Mouse (Mus musculus) liver, embryonic 14.5 days (tissue): ENCODE data around the gene Kif6. TPM values are rescaled to one million over a fixed set of nuclear protein-coding genes. Genes with fewer than 3 reads are reported as not detected.
A peak's percentile ranks its signal among the peaks of the same experiment; 100 is the strongest.

Source experiments
- ATAC-seq: fragments of 200-750 bp; cut with Nextera tagmentation; 2 replicates; pipeline ENCODE4 v1.8.0; 2017; ENCODE audit warnings: moderate number of reproducible peaks, mild to moderate bottlenecking, moderate library complexity; ENCODE audit not compliant: insufficient read depth
- DNase-seq, 3 experiments: peaks; one replicate each; pipeline ENCODE4 v3.0.0-alpha.2; 2012 to 2013; ENCODE audit warnings: low read depth in 3 of 3, low spot score in 3 of 3
- H3K27ac ChIP-seq: fragments of 300-500 bp; sonication (generic); 2 replicates; pipeline ENCODE4 v1.5.1; 2014; ENCODE audit warnings: moderate library complexity, mild to moderate bottlenecking, control low read depth, inconsistent platforms
- H3K27me3 ChIP-seq: fragments of 300-500 bp; sonication (generic); 2 replicates; pipeline ENCODE4 v1.6.1; 2014; ENCODE audit warnings: mild to moderate bottlenecking, low read length, moderate library complexity; ENCODE audit not compliant: control insufficient read depth, insufficient read depth
- H3K36me3 ChIP-seq: fragments of 300-500 bp; sonication (generic); replicated peaks from 2 replicates; pipeline ENCODE4 v1.6.1; 2014; ENCODE audit warnings: low read depth; ENCODE audit not compliant: control insufficient read depth, insufficient read depth
- H3K4me1 ChIP-seq, 2 experiments: fragments of 200-500 bp in 1 of 2; fragments of 300-500 bp in 1 of 2; sonication (generic) in 1 of 2; replicated peaks; 2 replicates each; pipeline ENCODE4 v1.6.1; 2012 to 2014; ENCODE audit warnings: antibody characterized with exemption in 1 of 2, inconsistent platforms in 1 of 2, low read length in 1 of 2; ENCODE audit not compliant: control insufficient read depth in 2 of 2, insufficient read depth in 2 of 2
- H3K4me2 ChIP-seq: fragments of 300-500 bp; sonication (generic); 2 replicates; pipeline ENCODE4 v1.6.1; 2014; ENCODE audit warnings: low read depth, mild to moderate bottlenecking, control low read depth, moderate library complexity
- H3K4me3 ChIP-seq, 2 experiments: fragments of 200-500 bp in 1 of 2; fragments of 300-500 bp in 1 of 2; sonication (generic) in 1 of 2; 2 replicates each; pipeline ENCODE4 v1.5.1; 2012 to 2014; ENCODE audit warnings: low read depth in 2 of 2, low read length in 2 of 2, mild to moderate bottlenecking in 2 of 2, control low read depth in 1 of 2, inconsistent platforms in 1 of 2, moderate library complexity in 1 of 2; ENCODE audit not compliant: insufficient read depth in 1 of 2
- H3K9ac ChIP-seq: fragments of 300-500 bp; sonication (generic); replicated peaks from 2 replicates; pipeline ENCODE4 v1.6.1; 2014; ENCODE audit warnings: mild to moderate bottlenecking, control low read depth, moderate library complexity
- H3K9me3 ChIP-seq: fragments of 300-500 bp; sonication (generic); 2 replicates; pipeline ENCODE4 v1.6.1; 2016; ENCODE audit warnings: low read length, mixed read lengths; ENCODE audit not compliant: control insufficient read depth
- CTCF ChIP-seq: IDR thresholded peaks from 2 replicates; pipeline ENCODE4 v1.5.1; 2016; ENCODE audit warnings: antibody characterized with exemption, low read depth, control low read depth
- EP300 ChIP-seq: IDR thresholded peaks from 2 replicates; pipeline ENCODE4 v1.6.1; 2016; ENCODE audit warnings: antibody characterized with exemption, low read depth
- WGBS: fragments of 180-500 bp; shearing (Covaris S2); extraction: QIAGEN DNeasy Blood & Tissue Kit; methylation state at CpG from one replicate; pipeline ENCODE4 v1.1.7; 2014; ENCODE audit not compliant: insufficient replicate concordance; 5-methylcytosine and 5-hydroxymethylcytosine counted together
- polyA plus RNA-seq, 2 experiments: library from polyadenylated mRNA; depleted of rRNA in 1 of 2; stranded (reverse) in 1 of 2; unstranded in 1 of 2; fragments of >200 nt; fragmentation: Nextera tagmentation in 1 of 2; extraction: Ambion mirVana in 1 of 2; gene quantifications; 2 replicates each; pipeline versions ENCODE4 v1.2.1 to v1.2.3; 2012 to 2014

Gene Kif6
- polyA plus RNA-seq, 2 experiments = 0.06 TPM; not detected in 1

- no peak for DNase-seq
- ATAC-seq = no peak
- H3K36me3 ChIP-seq = no peaks in the 10 kb centered on the region
- no peak overlapping the region for H3K4me2 ChIP-seq
- WGBS = 49% methylated on average over 7 of the region's 7 CpGs
- no peak overlapping the region for H3K9ac ChIP-seq
- H3K4me1 ChIP-seq = no peaks in the 10 kb centered on the region
- TF ChIP-seq CTCF (no peak), EP300 (no peak)
- H3K27me3 ChIP-seq = no peaks in the 10 kb centered on the region
- no peak overlapping the region for H3K4me3 ChIP-seq
- no peaks in the 10 kb centered on the region for H3K9me3 ChIP-seq
- H3K27ac ChIP-seq = no peak overlapping the region
Observed at GRCm38 (mm10) chr17:49788187-49788974, 173.4 kb downstream of the Kif6 start.

- Histone ChIP-seq H3K27ac (no peak overlapping the region), H3K4me3 (no peak overlapping the region), H3K36me3 (no peaks in the 10 kb centered on the region), H3K4me2 (no peak overlapping the region), H3K27me3 (no peaks in the 10 kb centered on the region), H3K9me3 (no peaks in the 10 kb centered on the region), H3K4me1 (no peaks in the 10 kb centered on the region), H3K9ac (no peak overlapping the region)
- DNase-seq = no peak
- TF ChIP-seq CTCF (no peak), EP300 (no peak)
- WGBS = 66% methylated on average over 5 of the region's 5 CpGs
- ATAC-seq = no peak
Observed at GRCm38 (mm10) chr17:49791546-49791945, 176.6 kb downstream of the Kif6 start.

GRCm38 (mm10) chr17:49792217-49792743, 177.3 kb downstream of the Kif6 start:
- 70% methylated on average over 10 of the region's 10 CpGs for WGBS
- DNase-seq (no peak), ATAC-seq (no peak)
- H3K9me3 ChIP-seq = no peaks in the 10 kb centered on the region
- no peak overlapping the region for H3K4me2 ChIP-seq
- no peak overlapping the region for H3K4me3 ChIP-seq
- no peak overlapping the region for H3K27ac ChIP-seq
- no peaks in the 10 kb centered on the region for H3K4me1 ChIP-seq
- TF ChIP-seq EP300 (no peak), CTCF (no peak)
- H3K9ac ChIP-seq = no peak overlapping the region
- H3K27me3 ChIP-seq = no peaks in the 10 kb centered on the region
- H3K36me3 ChIP-seq = no peaks in the 10 kb centered on the region

GRCm38 (mm10) chr17:49792946-49793345, 178.0 kb downstream of the Kif6 start:
- Histone ChIP-seq H3K9ac (no peak overlapping the region), H3K27ac (no peak overlapping the region), H3K4me2 (no peak overlapping the region), H3K4me1 (no peaks in the 10 kb centered on the region), H3K9me3 (no peaks in the 10 kb centered on the region), H3K27me3 (no peaks in the 10 kb centered on the region), H3K4me3 (no peak overlapping the region), H3K36me3 (no peaks in the 10 kb centered on the region)
- ATAC-seq (no peak), DNase-seq (no peak)
- TF ChIP-seq EP300 (no peak), CTCF (no peak)
- 75% methylated on average over 1 of the region's 1 CpGs for WGBS

GRCm38 (mm10) chr17:49793965-49794364, 179.0 kb downstream of the Kif6 start:
- WGBS = 67% methylated on average over 3 of the region's 3 CpGs
- no peak overlapping the region for H3K4me3 ChIP-seq
- no peak overlapping the region for H3K27ac ChIP-seq
- DNase-seq = no peak
- no peaks in the 10 kb centered on the region for H3K27me3 ChIP-seq
- no peaks in the 10 kb centered on the region for H3K9me3 ChIP-seq
- no peaks in the 10 kb centered on the region for H3K4me1 ChIP-seq
- TF ChIP-seq CTCF = peak; percentile 20; the same call in 1 of the 2 replicates
- TF ChIP-seq EP300 = no peak
- H3K4me2 ChIP-seq = no peak overlapping the region
- ATAC-seq = no peak
- H3K9ac ChIP-seq = no peak overlapping the region
- no peaks in the 10 kb centered on the region for H3K36me3 ChIP-seq
